Mouse (Mus musculus): ENCODE data around the gene Bmp15.

The Bmp15 gene

DNA sequence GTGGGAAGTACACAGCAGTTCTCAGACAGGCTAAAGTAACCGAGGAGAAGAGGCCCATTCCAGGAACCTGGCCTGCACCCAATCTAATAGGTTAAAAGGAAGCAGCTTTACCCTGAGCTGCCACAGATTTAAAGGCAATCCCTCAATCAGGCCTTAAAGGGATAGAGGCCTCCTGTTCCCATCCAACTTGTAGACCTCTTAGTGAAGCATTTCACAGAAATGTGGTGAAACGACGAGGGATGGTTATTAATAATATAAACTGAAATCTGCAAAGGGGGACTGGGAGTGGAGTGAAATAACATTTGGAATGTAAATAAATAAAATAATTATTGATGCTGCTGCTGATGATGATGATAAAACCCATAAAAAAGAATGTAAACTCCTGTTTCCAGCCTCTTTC lies at the start of gene Bmp15:
Gene Bmp15, minus strand, starts transcription at position 101 of the 400 bp plus-strand sequence.
- DNase-seq (ENCODE audit: low read depth, low spot score), result no peak

DNA sequence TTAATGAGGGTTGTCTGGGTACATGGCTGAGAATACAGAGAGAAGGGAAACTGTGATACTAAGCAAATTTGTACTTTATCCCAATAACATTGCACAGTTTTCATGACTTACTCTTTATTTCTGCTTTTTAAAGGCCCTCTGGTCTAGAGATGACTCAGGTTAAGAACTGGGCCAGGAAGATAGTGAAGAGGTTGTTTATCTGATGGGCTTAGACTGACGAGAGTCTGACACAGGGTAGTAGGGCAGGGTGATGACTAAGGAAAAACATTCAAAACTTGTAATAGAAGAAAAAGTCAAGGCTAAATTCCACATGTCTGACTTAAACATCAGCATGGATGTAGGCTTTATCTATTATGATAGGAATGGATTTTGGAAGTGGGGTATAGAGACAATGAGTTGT lies 48.3 kb upstream of the Bmp15 start:
- no peak for DNase-seq (ENCODE audit: low read depth, low spot score)

DNA sequence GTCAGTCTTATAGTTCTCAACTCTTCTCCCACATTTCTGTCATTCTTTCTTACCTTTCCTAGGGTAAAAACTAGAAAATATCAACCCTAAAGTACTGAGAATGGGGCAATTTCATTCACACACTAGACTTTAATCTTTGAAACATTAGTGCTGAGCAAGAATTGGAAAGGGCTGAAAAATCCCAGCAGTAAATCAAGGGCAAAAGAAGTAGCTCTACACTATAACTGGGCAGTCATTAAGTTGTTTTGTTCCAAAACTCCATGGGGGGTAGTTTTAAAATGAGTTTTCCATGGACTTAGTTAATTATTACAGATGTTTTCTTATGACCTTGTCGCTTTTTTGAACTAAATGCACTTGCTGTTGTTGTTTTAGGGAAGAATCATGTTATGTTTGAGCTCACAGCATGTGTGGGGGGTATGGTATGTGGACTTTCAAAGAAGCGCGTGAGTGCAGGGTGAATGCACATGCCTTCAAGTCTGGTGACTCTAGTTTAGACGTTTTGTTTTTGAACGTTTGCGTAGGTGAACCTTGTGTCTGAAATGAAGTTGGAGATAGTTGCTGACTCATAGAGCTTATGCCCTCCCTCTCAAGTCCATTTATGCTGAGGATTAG lies 37.1 kb upstream of the Bmp15 start:
- DNase-seq (ENCODE audit: low read depth, low spot score), result peak; percentile 16

DNA sequence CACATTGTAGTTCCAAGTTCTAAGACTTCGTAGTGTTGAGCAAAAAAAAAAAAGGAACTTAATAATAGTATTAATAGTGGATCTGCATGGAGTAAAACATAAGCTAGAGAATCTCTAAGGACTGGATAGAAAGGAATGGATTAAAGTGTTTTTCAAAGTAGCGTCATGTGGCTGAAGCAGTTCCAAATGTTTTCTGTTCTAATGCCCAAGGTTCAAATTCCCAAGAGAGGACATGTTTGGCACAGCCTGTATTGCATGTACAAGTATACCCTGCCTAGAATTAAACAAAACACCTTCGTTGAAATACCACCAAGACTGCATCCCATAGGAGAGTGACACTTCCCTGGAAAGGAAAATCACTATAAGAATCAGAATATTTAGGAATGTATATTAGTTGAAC lies 36.4 kb upstream of the Bmp15 start:
- DNase-seq (ENCODE audit: low read depth, low spot score), result no peak

DNA sequence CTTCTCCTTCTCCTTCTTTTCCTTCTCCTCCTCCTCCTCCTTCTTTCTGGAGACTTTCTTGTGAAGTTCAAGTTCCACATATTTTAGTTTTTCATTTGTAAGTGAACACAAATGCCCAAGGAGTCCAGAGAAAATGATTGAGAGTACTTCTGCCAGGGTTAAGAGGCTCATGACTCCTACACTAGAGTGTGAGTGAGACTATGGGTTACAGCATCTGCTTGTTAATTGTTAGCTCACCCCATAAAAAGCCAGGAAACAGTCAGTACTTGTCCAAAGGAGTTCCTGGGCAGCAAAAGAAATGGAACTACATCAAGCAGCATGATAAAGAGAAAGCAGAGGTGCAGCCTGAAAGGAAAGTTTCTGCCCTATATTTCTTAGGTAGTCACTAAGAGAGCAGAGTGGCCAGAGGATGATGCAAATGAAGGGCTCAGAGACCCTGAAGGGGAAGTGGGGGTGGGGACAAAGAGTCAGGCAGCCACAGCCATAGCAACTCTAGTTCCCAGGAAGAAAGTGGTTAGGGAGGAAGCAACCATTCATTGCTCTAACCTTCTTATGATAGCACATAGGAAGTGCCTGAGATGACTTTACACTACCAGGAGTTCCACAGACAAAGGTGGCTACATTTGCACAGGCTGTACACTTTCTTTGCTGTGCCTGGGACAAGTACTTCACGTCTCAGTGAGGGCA lies 24.9 kb upstream of the Bmp15 start:
- no peak for DNase-seq (ENCODE audit: low read depth, low spot score)

DNA sequence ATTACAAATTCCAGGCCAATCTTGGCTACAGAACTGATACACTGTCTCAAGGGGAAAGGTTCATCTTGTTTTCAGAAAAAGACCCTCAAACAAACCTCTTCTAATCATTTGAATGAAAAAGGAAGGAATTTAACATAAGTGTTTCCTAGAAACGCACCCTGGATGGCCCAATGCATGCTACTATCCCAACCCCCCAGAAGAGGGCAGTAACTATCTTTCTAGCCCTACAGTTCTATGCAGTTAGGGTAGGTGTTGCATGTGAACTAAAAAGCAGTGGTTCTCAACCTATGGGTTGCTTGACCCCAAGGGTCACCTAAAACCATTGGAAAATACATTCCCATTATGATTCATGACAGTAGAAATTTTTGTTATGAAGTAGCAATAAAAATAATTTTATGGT lies 3.5 kb upstream of the Bmp15 start:
- peak; percentile 11 for DNase-seq (ENCODE audit: low read depth, low spot score)

DNA sequence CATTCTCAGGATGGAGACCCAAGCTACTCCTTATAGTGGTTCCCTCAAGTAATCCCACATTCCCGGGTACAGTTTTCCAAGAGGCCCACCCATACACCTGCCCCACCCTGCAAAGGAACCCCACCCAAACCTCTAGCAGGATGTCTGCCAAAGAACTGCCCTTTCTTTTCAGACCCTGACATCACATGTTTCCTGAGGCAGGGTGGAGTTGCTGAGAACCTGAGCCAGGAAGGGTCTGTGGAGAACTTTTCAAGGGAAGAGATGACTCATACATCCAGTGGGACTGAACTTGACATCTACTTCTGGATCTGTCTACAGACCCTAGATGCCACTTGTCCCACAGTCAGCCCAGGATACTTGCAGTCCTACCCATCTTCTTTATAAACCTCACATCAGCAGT lies 2.8 kb downstream of the Bmp15 start:
- DNase-seq (ENCODE audit: low read depth, low spot score), result no peak

All from brain, adult 2 months (tissue).